Mouse (Mus musculus): ENCODE measurements at regions not wholly inside any gene's neighbourhood (a gene's known extent, or its start where the extent isn't known, plus 50 kb on each side); places are given as distances from the start of the nearest gene placed in this dataset.

DNA sequence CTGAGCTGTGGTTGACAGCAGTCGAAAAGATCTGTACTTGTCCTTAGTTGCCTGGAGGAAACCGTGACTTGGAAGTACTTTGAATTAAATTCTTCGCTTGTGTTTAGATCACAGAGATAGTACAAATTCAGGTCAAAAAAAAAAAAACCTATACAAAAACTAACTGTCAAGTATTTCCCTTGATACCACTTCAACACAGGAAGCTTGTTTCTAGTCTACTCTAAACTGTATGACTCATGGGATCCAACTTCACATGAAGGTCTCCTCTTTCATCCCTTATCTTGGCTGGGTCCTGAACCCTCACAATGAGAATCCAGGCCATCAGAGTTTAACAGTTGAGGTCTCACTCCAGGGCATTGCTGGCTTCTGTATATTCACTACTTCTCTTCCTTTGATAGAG lies 54.8 kb downstream of the Tmem30b start:
- 0 out of 2 replicates have a peak, but pooled peaks cover 2% of the 10 kb centered on the region for H3K9me3 ChIP-seq (replicated peaks; ENCODE audit: control insufficient read depth, low read length)
- no peak overlapping the region for H3K4me3 ChIP-seq (ENCODE audit: low read depth, low read length)
- WGBS (ENCODE audit: insufficient replicate concordance), result 65% methylated on average over 3 of the region's 3 CpGs
- H3K9ac ChIP-seq (ENCODE audit: low read depth, low read length), result no peak overlapping the region
- 0 out of 2 replicates have a peak, but pooled peaks cover 2% of the 10 kb centered on the region for H3K4me1 ChIP-seq (ENCODE audit: control insufficient read depth, insufficient read depth, low read length)
- H3K36me3 ChIP-seq (ENCODE audit: control insufficient read depth, insufficient read depth, low read length), result no peaks in the 10 kb centered on the region
- H3K27me3 ChIP-seq (ENCODE audit: control insufficient read depth, insufficient read depth, low read length), result no peaks in the 10 kb centered on the region
- no peak overlapping the region for H3K4me2 ChIP-seq
- ATAC-seq (replicated peaks; ENCODE audit: insufficient number of reproducible peaks, low FRiP score, low TSS enrichment), result no peak
- H3K27ac ChIP-seq (ENCODE audit: low read depth, low read length), result no peak overlapping the region

DNA sequence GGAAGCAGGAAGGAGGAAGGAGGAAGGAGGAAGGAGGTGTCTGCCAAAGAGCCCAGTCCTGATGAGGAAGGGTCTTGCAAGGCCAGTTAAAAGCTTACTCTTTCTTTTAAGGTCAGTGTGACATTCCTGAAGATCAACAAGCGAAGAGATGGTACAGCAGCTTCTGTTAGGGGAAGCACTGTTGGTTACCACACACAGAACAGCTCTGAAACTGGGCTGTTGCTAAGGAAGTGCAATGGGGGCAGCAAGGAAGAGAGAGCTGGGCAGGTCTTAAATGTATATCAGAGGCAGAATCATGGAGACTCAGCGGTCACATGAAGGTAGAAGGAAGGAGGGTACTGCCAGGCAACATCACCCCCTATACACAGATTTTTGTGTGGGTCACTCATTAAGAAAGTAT lies 63.3 kb downstream of the Tmem30b start:
- Histone ChIP-seq H3K27ac (ENCODE audit: low read depth, low read length) (no peak overlapping the region), H3K9me3 (replicated peaks; ENCODE audit: control insufficient read depth, low read length) (no peaks in the 10 kb centered on the region), H3K36me3 (ENCODE audit: control insufficient read depth, insufficient read depth, low read length) (no peaks in the 10 kb centered on the region), H3K4me2 (no peak overlapping the region), H3K4me3 (ENCODE audit: low read depth, low read length) (no peak overlapping the region), H3K27me3 (ENCODE audit: control insufficient read depth, insufficient read depth, low read length) (no peaks in the 10 kb centered on the region), H3K9ac (ENCODE audit: low read depth, low read length) (no peak overlapping the region), H3K4me1 (ENCODE audit: control insufficient read depth, insufficient read depth, low read length) (0 out of 2 replicates have a peak, but pooled peaks cover 2% of the 10 kb centered on the region)
- ATAC-seq (replicated peaks; ENCODE audit: insufficient number of reproducible peaks, low FRiP score, low TSS enrichment), result no peak
- 69% methylated on average over 2 of the region's 2 CpGs for WGBS (ENCODE audit: insufficient replicate concordance)

DNA sequence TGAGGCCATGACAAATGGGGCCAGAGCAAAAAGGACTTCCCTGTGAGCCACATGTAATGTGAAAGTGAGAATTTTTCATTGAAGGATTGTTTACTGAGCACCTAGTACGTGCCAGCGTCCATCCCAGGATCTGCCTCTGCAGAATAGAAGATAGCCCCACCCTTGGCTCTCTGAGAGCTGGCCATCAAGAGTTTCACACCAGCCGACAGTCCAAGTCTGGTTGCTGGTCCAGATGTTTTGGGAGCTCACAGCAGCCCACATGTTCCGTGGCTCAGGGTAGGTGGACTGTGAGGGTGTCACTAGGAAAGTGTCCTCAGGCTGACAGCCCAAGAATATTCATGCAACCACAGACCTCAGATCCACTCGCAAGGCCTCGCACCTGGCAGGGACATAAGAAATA lies 63.9 kb downstream of the Tmem30b start:
- no peak overlapping the region for H3K27ac ChIP-seq (ENCODE audit: low read depth, low read length)
- no peak for ATAC-seq (replicated peaks; ENCODE audit: insufficient number of reproducible peaks, low FRiP score, low TSS enrichment)

DNA sequence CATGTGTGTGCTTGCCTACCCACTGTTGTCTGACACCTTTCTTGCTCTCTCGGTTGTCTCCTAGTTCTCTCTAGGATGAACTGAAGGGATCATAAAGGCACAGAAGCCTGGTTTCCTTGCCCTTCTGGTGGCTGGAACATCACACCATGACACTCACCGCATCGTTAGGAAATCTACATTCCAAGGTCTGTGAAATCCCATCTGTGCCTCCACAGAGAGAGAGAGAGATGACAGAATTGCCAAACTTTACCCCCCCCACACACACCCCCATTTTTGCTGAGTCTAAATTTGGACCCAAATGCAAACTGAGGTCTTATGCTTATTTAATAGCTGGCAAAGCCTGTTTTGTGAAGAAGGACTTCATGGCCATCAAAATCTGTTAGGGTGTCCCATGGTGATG lies 64.5 kb downstream of the Tmem30b start:
- WGBS (ENCODE audit: insufficient replicate concordance), result 71% methylated on average over 3 of the region's 3 CpGs

More for the DNA sequence above, 63.9 kb downstream of the Tmem30b start:
- no peaks in the 10 kb centered on the region for H3K4me1 ChIP-seq (ENCODE audit: control insufficient read depth, insufficient read depth, low read length)
- H3K36me3 ChIP-seq (ENCODE audit: control insufficient read depth, insufficient read depth, low read length), result no peaks in the 10 kb centered on the region
- no peak overlapping the region for H3K9ac ChIP-seq (ENCODE audit: low read depth, low read length)
- H3K4me2 ChIP-seq, result no peak overlapping the region
- no peaks in the 10 kb centered on the region for H3K9me3 ChIP-seq (replicated peaks; ENCODE audit: control insufficient read depth, low read length)
- WGBS (ENCODE audit: insufficient replicate concordance), result 87% methylated on average over 6 of the region's 6 CpGs
- no peaks in the 10 kb centered on the region for H3K27me3 ChIP-seq (ENCODE audit: control insufficient read depth, insufficient read depth, low read length)
- no peak overlapping the region for H3K4me3 ChIP-seq (ENCODE audit: low read depth, low read length)

DNA sequence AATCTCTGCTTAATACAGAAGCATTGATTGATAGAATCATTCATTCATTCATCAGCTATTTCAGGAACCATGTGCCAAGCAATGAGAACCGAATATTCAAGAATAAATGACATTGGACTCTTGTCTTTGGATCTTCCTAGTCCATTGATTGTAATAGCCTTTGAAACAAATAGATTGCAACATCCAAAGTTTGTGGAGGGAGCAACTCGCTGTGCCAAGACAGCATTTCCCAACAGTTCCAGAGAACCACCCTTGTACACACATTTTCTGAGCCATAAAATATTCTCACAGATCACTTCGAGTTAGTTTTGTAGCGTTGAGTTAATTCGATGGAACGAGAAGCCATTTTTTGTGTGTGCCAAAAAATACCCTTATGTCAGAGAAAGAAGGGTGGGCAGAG lies 65.0 kb downstream of the Tmem30b start:
- H3K4me3 ChIP-seq (ENCODE audit: low read depth, low read length), result no peak overlapping the region
- H3K9me3 ChIP-seq (replicated peaks; ENCODE audit: control insufficient read depth, low read length), result no peaks in the 10 kb centered on the region
- H3K36me3 ChIP-seq (ENCODE audit: control insufficient read depth, insufficient read depth, low read length), result no peaks in the 10 kb centered on the region
- no peak overlapping the region for H3K27ac ChIP-seq (ENCODE audit: low read depth, low read length)
- peaks cover 6% of the 10 kb centered on the region for H3K4me1 ChIP-seq (ENCODE audit: control insufficient read depth, insufficient read depth, low read length)
- no peak overlapping the region for H3K9ac ChIP-seq (ENCODE audit: low read depth, low read length)
- 88% methylated on average over 6 of the region's 6 CpGs for WGBS (ENCODE audit: insufficient replicate concordance)
- no peak for ATAC-seq (replicated peaks; ENCODE audit: insufficient number of reproducible peaks, low FRiP score, low TSS enrichment)
- H3K4me2 ChIP-seq, result no peak overlapping the region
- no peaks in the 10 kb centered on the region for H3K27me3 ChIP-seq (ENCODE audit: control insufficient read depth, insufficient read depth, low read length)

More for the DNA sequence above, 64.5 kb downstream of the Tmem30b start:
- Histone ChIP-seq H3K9me3 (replicated peaks; ENCODE audit: control insufficient read depth, low read length) (no peaks in the 10 kb centered on the region), H3K9ac (ENCODE audit: low read depth, low read length) (no peak overlapping the region), H3K27ac (ENCODE audit: low read depth, low read length) (no peak overlapping the region), H3K36me3 (ENCODE audit: control insufficient read depth, insufficient read depth, low read length) (no peaks in the 10 kb centered on the region), H3K4me1 (ENCODE audit: control insufficient read depth, insufficient read depth, low read length) (peaks cover 1% of the 10 kb centered on the region), H3K4me2 (no peak overlapping the region), H3K27me3 (ENCODE audit: control insufficient read depth, insufficient read depth, low read length) (no peaks in the 10 kb centered on the region), H3K4me3 (ENCODE audit: low read depth, low read length) (no peak overlapping the region)
- no peak for ATAC-seq (replicated peaks; ENCODE audit: insufficient number of reproducible peaks, low FRiP score, low TSS enrichment)

DNA sequence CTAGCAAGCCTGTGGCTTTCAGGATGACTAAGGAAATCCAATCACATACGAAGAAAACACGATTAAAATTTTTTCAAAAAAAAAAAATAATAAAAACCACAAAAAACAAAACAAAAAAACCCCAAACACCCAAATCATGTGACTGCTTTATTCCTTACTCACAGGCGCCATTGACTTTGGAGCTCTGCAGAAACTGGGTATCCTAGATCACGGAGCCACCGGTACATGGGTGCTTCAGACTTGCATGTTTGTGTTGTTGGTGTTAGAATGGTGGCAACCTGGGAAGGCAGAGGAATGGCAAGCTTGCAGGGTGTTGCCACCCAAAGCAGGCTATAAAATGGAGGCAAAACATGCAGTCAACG lies 65.6 kb downstream of the Tmem30b start:
- no peaks in the 10 kb centered on the region for H3K36me3 ChIP-seq (ENCODE audit: control insufficient read depth, insufficient read depth, low read length)
- peaks cover 7% of the 10 kb centered on the region for H3K4me1 ChIP-seq (ENCODE audit: control insufficient read depth, insufficient read depth, low read length)
- no peak overlapping the region for H3K4me2 ChIP-seq
- H3K9ac ChIP-seq (ENCODE audit: low read depth, low read length), result no peak overlapping the region
- no peaks in the 10 kb centered on the region for H3K27me3 ChIP-seq (ENCODE audit: control insufficient read depth, insufficient read depth, low read length)
- H3K27ac ChIP-seq (ENCODE audit: low read depth, low read length), result no peak overlapping the region
- H3K9me3 ChIP-seq (replicated peaks; ENCODE audit: control insufficient read depth, low read length), result no peaks in the 10 kb centered on the region
- H3K4me3 ChIP-seq (ENCODE audit: low read depth, low read length), result no peak overlapping the region
- 81% methylated on average over 6 of the region's 6 CpGs for WGBS (ENCODE audit: insufficient replicate concordance)
- no peak for ATAC-seq (replicated peaks; ENCODE audit: insufficient number of reproducible peaks, low FRiP score, low TSS enrichment)

DNA sequence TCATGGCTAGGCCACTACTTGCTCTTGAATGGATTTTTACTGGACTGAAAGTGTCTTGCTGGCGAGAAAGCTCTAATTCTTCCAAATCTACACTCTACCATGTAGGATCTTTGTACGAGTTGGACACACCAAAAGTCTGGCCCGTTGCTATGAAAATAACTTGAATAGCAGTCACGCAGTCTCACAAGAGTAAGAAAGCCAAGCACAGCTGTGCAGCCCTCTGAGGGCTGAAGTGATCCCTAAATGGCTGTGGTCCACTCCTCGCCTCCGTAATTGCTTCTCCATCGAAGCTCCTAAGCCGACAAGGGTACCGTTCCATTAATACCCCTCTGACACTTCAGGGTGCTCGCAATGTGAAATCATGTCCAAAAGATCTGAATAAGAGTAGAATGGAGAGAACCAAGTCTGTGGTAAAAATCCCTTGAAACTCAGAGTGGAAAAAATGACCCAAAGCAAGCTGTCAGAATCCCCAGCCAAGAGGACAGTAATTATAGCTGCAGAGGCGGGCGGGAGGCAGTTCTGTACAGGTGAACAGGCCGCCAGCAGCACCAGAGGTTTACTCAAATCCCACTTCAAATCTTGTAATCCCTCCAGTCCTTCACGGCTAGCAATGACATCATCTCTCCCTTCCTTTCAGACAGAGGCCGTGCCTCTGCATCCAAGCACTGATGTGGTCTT lies 66.1 kb downstream of the Tmem30b start:
- Histone ChIP-seq H3K9ac (ENCODE audit: low read depth, low read length) (no peak overlapping the region), H3K4me1 (ENCODE audit: control insufficient read depth, insufficient read depth, low read length) (peaks cover 7% of the 10 kb centered on the region), H3K36me3 (ENCODE audit: control insufficient read depth, insufficient read depth, low read length) (no peaks in the 10 kb centered on the region), H3K4me2 (no peak overlapping the region), H3K9me3 (replicated peaks; ENCODE audit: control insufficient read depth, low read length) (no peaks in the 10 kb centered on the region), H3K4me3 (ENCODE audit: low read depth, low read length) (no peak overlapping the region), H3K27me3 (ENCODE audit: control insufficient read depth, insufficient read depth, low read length) (no peaks in the 10 kb centered on the region), H3K27ac (ENCODE audit: low read depth, low read length) (no peak overlapping the region)
- 79% methylated on average over 15 of the region's 15 CpGs for WGBS (ENCODE audit: insufficient replicate concordance)
- ATAC-seq (replicated peaks; ENCODE audit: insufficient number of reproducible peaks, low FRiP score, low TSS enrichment), result no peak

DNA sequence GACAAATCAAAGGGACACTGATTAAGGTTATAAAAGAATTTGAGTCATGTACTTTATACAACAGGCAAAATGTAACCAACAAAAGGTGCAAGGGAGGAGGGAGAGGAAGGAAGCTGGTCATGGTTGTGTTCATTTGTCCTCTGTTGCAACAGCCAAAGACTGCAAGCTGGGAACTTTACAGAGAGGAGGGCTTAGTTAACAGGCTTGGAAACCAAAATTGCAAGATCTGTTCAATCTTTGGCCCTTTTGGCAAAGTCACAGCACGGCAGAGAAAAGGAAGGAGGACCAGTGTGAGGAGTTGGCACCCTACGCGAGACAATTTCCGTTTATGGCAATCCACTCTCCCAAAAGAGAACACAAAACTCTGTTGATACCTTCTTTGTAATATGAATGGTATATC lies 67.6 kb downstream of the Tmem30b start:
- Histone ChIP-seq H3K4me3 (ENCODE audit: low read depth, low read length) (no peak overlapping the region), H3K27me3 (ENCODE audit: control insufficient read depth, insufficient read depth, low read length) (no peaks in the 10 kb centered on the region), H3K9me3 (replicated peaks; ENCODE audit: control insufficient read depth, low read length) (no peaks in the 10 kb centered on the region), H3K9ac (ENCODE audit: low read depth, low read length) (no peak overlapping the region), H3K27ac (ENCODE audit: low read depth, low read length) (no peak overlapping the region), H3K4me1 (ENCODE audit: control insufficient read depth, insufficient read depth, low read length) (peaks cover 7% of the 10 kb centered on the region), H3K36me3 (ENCODE audit: control insufficient read depth, insufficient read depth, low read length) (no peaks in the 10 kb centered on the region), H3K4me2 (no peak overlapping the region)
- 92% methylated on average over 4 of the region's 4 CpGs for WGBS (ENCODE audit: insufficient replicate concordance)
- ATAC-seq (replicated peaks; ENCODE audit: insufficient number of reproducible peaks, low FRiP score, low TSS enrichment), result no peak

DNA sequence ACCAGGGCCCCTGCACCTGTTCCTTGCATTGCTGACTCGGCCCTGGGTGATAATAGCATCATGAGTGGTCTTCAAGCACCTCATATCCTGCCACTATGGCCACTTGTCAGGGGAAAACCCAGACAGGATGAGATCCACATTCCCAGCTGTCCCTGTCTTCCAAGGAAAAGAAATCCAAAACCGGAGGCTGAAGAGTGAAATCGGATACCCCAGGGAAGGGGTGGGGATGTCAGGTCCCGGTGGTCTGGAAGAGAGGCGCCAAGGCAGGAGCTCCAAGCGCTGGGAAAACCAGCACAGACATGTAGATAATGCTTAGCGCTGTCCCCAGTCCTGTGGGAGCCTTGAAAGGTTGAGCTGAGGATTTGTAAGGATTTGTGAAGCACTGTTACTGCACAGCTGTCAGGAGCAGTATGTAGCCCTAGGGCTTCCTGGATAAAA lies 69.8 kb downstream of the Tmem30b start:
- H3K27ac ChIP-seq (ENCODE audit: low read depth, low read length), result no peak overlapping the region
- 1% methylated on average over 7 of the region's 7 CpGs for WGBS (ENCODE audit: insufficient replicate concordance)

More for the DNA sequence above, 69.8 kb downstream of the Tmem30b start:
- Histone ChIP-seq H3K4me1 (ENCODE audit: control insufficient read depth, insufficient read depth, low read length) (peaks cover 7% of the 10 kb centered on the region), H3K9me3 (replicated peaks; ENCODE audit: control insufficient read depth, low read length) (no peaks in the 10 kb centered on the region), H3K9ac (ENCODE audit: low read depth, low read length) (no peak overlapping the region), H3K4me3 (ENCODE audit: low read depth, low read length) (no peak overlapping the region), H3K27me3 (ENCODE audit: control insufficient read depth, insufficient read depth, low read length) (no peaks in the 10 kb centered on the region), H3K36me3 (ENCODE audit: control insufficient read depth, insufficient read depth, low read length) (no peaks in the 10 kb centered on the region), H3K4me2 (peak overlapping the region; percentile 27)
- no peak for ATAC-seq (replicated peaks; ENCODE audit: insufficient number of reproducible peaks, low FRiP score, low TSS enrichment)

Data from heart, embryonic 11.5 days (tissue).